Mouse (Mus musculus): ENCODE measurements around the gene Ints2. TPM values are rescaled to one million over a fixed set of nuclear protein-coding genes. Genes with fewer than 3 reads are reported as not detected.
"Not testable (repeated sequence)": the region's sequence is repeated elsewhere in the genome, so short reads cannot be mapped to it uniquely, and the experiment has no call there.

The Ints2 gene
- 3.2 and 3.7 TPM in 2 replicates for total RNA-seq (2014; rRNA removed)
- 2.0 and 3.4 TPM in 2 replicates for polyA plus RNA-seq (2012; rRNA removed)

DNA sequence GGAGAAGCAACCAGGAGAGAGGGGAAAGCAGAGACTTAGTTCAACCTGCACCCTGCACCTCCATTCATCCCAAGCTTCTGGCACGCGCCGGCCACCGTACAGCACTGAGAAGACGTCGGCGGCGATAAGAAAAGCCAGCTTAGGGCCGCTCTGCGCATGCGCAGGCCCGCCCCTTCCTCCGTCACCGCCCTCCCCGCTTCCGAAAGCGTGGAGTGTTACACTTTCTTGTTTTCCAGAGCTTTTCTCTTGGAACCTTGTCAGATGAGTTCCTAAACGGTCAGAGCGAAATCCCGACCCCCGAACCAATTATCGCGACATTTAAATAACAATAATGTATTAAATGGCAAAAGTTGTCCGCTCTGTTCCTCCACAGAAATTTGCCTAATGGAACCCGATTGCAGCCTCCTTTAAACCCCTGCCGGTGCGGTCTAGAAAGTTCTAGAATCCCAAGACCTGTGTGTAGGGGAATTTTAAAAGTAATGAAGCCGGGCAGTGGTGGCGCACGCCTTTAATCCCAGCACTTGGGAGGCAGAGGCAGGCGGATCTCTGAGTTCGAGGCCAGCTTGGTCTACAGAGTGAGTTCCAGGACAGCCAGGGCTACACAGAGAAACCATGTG, at the start of gene Ints2:
Gene Ints2 (minus strand): TSS at position 116 of the 617 bp plus-strand sequence.
- no peaks in the 10 kb centered on the region for H3K27me3 ChIP-seq (ENCODE audit: control insufficient read depth, insufficient read depth, low read length)
- TF ChIP-seq CTCF (IDR thresholded peaks at IDR 0.05; ENCODE audit: low read depth, low read length) (no peak), POLR2A (IDR thresholded peaks at IDR 0.05; ENCODE audit: extremely low read depth, insufficient read depth, low read length) (peak; percentile 57; the same call in 1 of the 2 replicates)
- peak; percentile 80 for DNase-seq (ENCODE audit: extremely low read depth, low read depth, low spot score)
- no peaks in the 10 kb centered on the region; the same call in 1 of the 2 replicates for H3K79me2 ChIP-seq (ENCODE audit: control insufficient read depth, insufficient read depth, low read length)
- peak within 1 kb of the TSS; percentile 50; the same call in 1 of the 2 replicates for H3K27ac ChIP-seq (replicated peaks; ENCODE audit: insufficient read depth, low read depth, low read length)
- H3K9ac ChIP-seq (ENCODE audit: low read depth, low read length): peak within 1 kb of the TSS; percentile 80
- WGBS: 7% methylated on average over 32 of the region's 32 CpGs
- H3K36me3 ChIP-seq (ENCODE audit: control insufficient read depth, insufficient read depth, low read length): no peaks in the 10 kb centered on the region
- H3K4me1 ChIP-seq (ENCODE audit: control insufficient read depth, insufficient read depth, low read length): peaks cover 3% of the 10 kb centered on the region; the same call in 1 of the 2 replicates
- H3K4me3 ChIP-seq (ENCODE audit: insufficient read depth, low read depth, low read length): peak within 1 kb of the TSS; percentile 94

- not testable (repeated sequence) for H3K4me3 ChIP-seq (ENCODE audit: insufficient read depth, low read depth, low read length); H3K27ac ChIP-seq (replicated peaks; ENCODE audit: insufficient read depth, low read depth, low read length); H3K4me1 ChIP-seq (ENCODE audit: control insufficient read depth, insufficient read depth, low read length); H3K27me3 ChIP-seq (ENCODE audit: control insufficient read depth, insufficient read depth, low read length); H3K9ac ChIP-seq (ENCODE audit: low read depth, low read length); H3K79me2 ChIP-seq (ENCODE audit: control insufficient read depth, insufficient read depth, low read length); DNase-seq (ENCODE audit: extremely low read depth, low read depth, low spot score)
- H3K36me3 ChIP-seq (ENCODE audit: control insufficient read depth, insufficient read depth, low read length): peaks cover 40% of the 10 kb centered on the region
- WGBS: 86% methylated on average over 10 of the region's 10 CpGs
Observed at GRCm38 (mm10) chr11:86292201-86292600, 34.8 kb upstream of the Ints2 start.

- Histone ChIP-seq H3K27me3 (ENCODE audit: control insufficient read depth, insufficient read depth, low read length) (no peaks in the 10 kb centered on the region), H3K79me2 (ENCODE audit: control insufficient read depth, insufficient read depth, low read length) (no peaks in the 10 kb centered on the region; the same call in 1 of the 2 replicates), H3K4me1 (ENCODE audit: control insufficient read depth, insufficient read depth, low read length) (no peaks in the 10 kb centered on the region), H3K9ac (ENCODE audit: low read depth, low read length) (no peak overlapping the region), H3K27ac (replicated peaks; ENCODE audit: insufficient read depth, low read depth, low read length) (no peak overlapping the region), H3K4me3 (ENCODE audit: insufficient read depth, low read depth, low read length) (no peak overlapping the region), H3K36me3 (ENCODE audit: control insufficient read depth, insufficient read depth, low read length) (peaks cover 37% of the 10 kb centered on the region)
- no peak for TF ChIP-seq CTCF (IDR thresholded peaks at IDR 0.05; ENCODE audit: low read depth, low read length)
- TF ChIP-seq POLR2A (IDR thresholded peaks at IDR 0.05; ENCODE audit: extremely low read depth, insufficient read depth, low read length): no peak
- 97% methylated on average over 6 of the region's 6 CpGs for WGBS
- no peak for DNase-seq (ENCODE audit: extremely low read depth, low read depth, low spot score)
Observed at GRCm38 (mm10) chr11:86291714-86292113, 34.3 kb upstream of the Ints2 start.

DNA sequence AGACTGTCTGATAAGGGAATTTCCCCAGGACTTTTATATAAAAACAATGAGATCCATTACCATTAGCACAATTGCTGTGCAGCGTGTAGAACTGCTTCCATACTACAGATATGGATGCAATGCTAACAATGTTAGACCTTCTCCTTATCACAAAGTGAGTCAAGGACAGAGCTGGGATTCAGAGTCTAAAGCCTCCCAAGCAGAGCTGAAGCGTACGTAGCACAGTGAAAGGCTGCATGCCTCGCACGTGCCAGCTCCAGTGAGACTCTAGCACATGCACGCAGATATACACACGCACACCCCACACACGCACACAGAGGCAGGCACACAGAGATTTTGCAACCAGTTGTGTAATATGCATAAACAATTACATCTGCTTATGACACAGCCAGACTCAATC, 28.4 kb upstream of the Ints2 start:
- no peak for TF ChIP-seq CTCF (IDR thresholded peaks at IDR 0.05; ENCODE audit: low read depth, low read length)
- no peak for TF ChIP-seq POLR2A (IDR thresholded peaks at IDR 0.05; ENCODE audit: extremely low read depth, insufficient read depth, low read length)
- Histone ChIP-seq H3K27ac (replicated peaks; ENCODE audit: insufficient read depth, low read depth, low read length) (no peak overlapping the region), H3K4me1 (ENCODE audit: control insufficient read depth, insufficient read depth, low read length) (peaks cover 3% of the 10 kb centered on the region; the same call in 1 of the 2 replicates), H3K27me3 (ENCODE audit: control insufficient read depth, insufficient read depth, low read length) (no peaks in the 10 kb centered on the region), H3K79me2 (ENCODE audit: control insufficient read depth, insufficient read depth, low read length) (no peaks in the 10 kb centered on the region; the same call in 1 of the 2 replicates), H3K9ac (ENCODE audit: low read depth, low read length) (no peak overlapping the region), H3K36me3 (ENCODE audit: control insufficient read depth, insufficient read depth, low read length) (peaks cover 66% of the 10 kb centered on the region), H3K4me3 (ENCODE audit: insufficient read depth, low read depth, low read length) (no peak overlapping the region)
- 35% methylated on average over 8 of the region's 8 CpGs for WGBS
- DNase-seq (ENCODE audit: extremely low read depth, low read depth, low spot score): peak; percentile 47

DNA sequence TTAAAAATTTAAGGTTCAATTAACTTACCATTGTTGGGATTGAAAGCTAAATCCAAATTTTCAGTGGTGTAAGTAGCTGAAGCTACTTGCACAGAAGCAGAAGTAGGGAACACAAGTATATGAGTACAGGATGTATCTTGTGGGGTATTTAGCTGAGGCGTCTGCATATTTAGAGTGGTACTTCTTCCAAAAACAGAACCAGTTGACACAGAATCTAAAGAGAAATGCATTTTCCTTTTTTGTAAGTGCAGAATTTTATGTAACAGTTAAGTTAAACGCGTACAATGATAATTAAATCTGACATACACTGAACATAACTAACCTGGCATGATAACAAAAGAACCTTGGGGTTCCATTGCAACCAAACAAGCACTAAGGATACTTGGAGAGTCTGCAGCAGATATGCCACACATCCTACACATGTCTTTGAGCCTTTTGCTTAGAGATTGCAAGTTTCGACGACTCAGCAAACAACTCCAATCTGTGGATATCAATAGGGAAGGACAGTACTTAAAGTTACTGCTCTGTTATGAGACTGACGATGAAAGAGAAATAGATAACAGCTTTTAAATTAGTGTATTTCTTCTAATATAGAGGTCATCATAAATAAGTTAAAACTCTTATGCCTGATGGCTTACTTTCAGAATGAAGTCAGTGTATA, 21.2 kb upstream of the Ints2 start:
- Histone ChIP-seq H3K4me3 (ENCODE audit: insufficient read depth, low read depth, low read length) (no peak overlapping the region), H3K27ac (replicated peaks; ENCODE audit: insufficient read depth, low read depth, low read length) (no peak overlapping the region), H3K4me1 (ENCODE audit: control insufficient read depth, insufficient read depth, low read length) (no peaks in the 10 kb centered on the region), H3K9ac (ENCODE audit: low read depth, low read length) (no peak overlapping the region), H3K27me3 (ENCODE audit: control insufficient read depth, insufficient read depth, low read length) (no peaks in the 10 kb centered on the region), H3K36me3 (ENCODE audit: control insufficient read depth, insufficient read depth, low read length) (peaks cover 74% of the 10 kb centered on the region), H3K79me2 (ENCODE audit: control insufficient read depth, insufficient read depth, low read length) (no peaks in the 10 kb centered on the region)
- DNase-seq (ENCODE audit: extremely low read depth, low read depth, low spot score): no peak
- WGBS: 97% methylated on average over 6 of the region's 6 CpGs
- no peak for TF ChIP-seq CTCF (IDR thresholded peaks at IDR 0.05; ENCODE audit: low read depth, low read length)
- no peak for TF ChIP-seq POLR2A (IDR thresholded peaks at IDR 0.05; ENCODE audit: extremely low read depth, insufficient read depth, low read length)

GRCm38 (mm10) chr11:86257054-86257453, 321 bp downstream of the Ints2 start:
- TF ChIP-seq CTCF (IDR thresholded peaks at IDR 0.05; ENCODE audit: low read depth, low read length) (no peak), POLR2A (IDR thresholded peaks at IDR 0.05; ENCODE audit: extremely low read depth, insufficient read depth, low read length) (no peak)
- H3K4me1 ChIP-seq (ENCODE audit: control insufficient read depth, insufficient read depth, low read length): peaks cover 3% of the 10 kb centered on the region; the same call in 1 of the 2 replicates
- under 1% methylated on average over 22 of the region's 22 CpGs for WGBS
- no peaks in the 10 kb centered on the region for H3K27me3 ChIP-seq (ENCODE audit: control insufficient read depth, insufficient read depth, low read length)
- peak overlapping the region; percentile 94 for H3K4me3 ChIP-seq (ENCODE audit: insufficient read depth, low read depth, low read length)
- H3K27ac ChIP-seq (replicated peaks; ENCODE audit: insufficient read depth, low read depth, low read length): no peak overlapping the region
- H3K79me2 ChIP-seq (ENCODE audit: control insufficient read depth, insufficient read depth, low read length): no peaks in the 10 kb centered on the region; the same call in 1 of the 2 replicates
- H3K36me3 ChIP-seq (ENCODE audit: control insufficient read depth, insufficient read depth, low read length): no peaks in the 10 kb centered on the region; the same call in 1 of the 2 replicates
- H3K9ac ChIP-seq (ENCODE audit: low read depth, low read length): peak overlapping the region; percentile 80
- DNase-seq (ENCODE audit: extremely low read depth, low read depth, low spot score): no peak
